Mouse (Mus musculus) embryonic facial prominence, embryonic 14.5 days (tissue): ENCODE results near the gene Myo1g. TPM values are rescaled to one million over a fixed set of nuclear protein-coding genes. Genes with fewer than 3 reads are reported as not detected.

Experiments
- ATAC-seq: fragments of 200-750 bp; cut with Nextera tagmentation; 2 replicates; pipeline ENCODE4 v1.8.0; 2017; ENCODE audit warnings: low read depth, moderate number of reproducible peaks, moderate TSS enrichment
- DNase-seq: peaks from one replicate; pipeline ENCODE4 v3.0.0-alpha.2; 2015; ENCODE audit warnings: low spot score
- H3K27ac ChIP-seq: fragments of 300-500 bp; sonication (generic); replicated peaks from 2 replicates; pipeline ENCODE4 v1.5.1; 2014; ENCODE audit warnings: low read depth, mild to moderate bottlenecking, low read length, moderate library complexity
- H3K27me3 ChIP-seq: fragments of 300-500 bp; sonication (generic); replicated peaks from 2 replicates; pipeline ENCODE4 v1.6.1; 2014; ENCODE audit warnings: low read length; ENCODE audit not compliant: control insufficient read depth, insufficient read depth
- H3K36me3 ChIP-seq: fragments of 300-500 bp; sonication (generic); 2 replicates; pipeline ENCODE4 v1.6.1; 2014; ENCODE audit warnings: low read length, mixed read lengths; ENCODE audit not compliant: control insufficient read depth, insufficient read depth
- H3K4me1 ChIP-seq: fragments of 300-500 bp; sonication (generic); 2 replicates; pipeline ENCODE4 v1.6.1; 2014; ENCODE audit warnings: antibody characterized with exemption, low read length; ENCODE audit not compliant: control insufficient read depth, insufficient read depth
- H3K4me2 ChIP-seq: fragments of 300-500 bp; sonication (generic); 2 replicates; pipeline ENCODE4 v1.6.1; 2014; ENCODE audit warnings: low read depth, mild to moderate bottlenecking, low read length, moderate library complexity, mixed read lengths
- H3K4me3 ChIP-seq: fragments of 300-500 bp; sonication (generic); 2 replicates; pipeline ENCODE4 v1.5.1; 2014; ENCODE audit warnings: low read depth, mild to moderate bottlenecking, low read length
- H3K9ac ChIP-seq: fragments of 300-500 bp; sonication (generic); 2 replicates; pipeline ENCODE4 v1.6.1; 2014; ENCODE audit warnings: low read depth, mild to moderate bottlenecking, low read length, moderate library complexity, mixed read lengths
- H3K9me3 ChIP-seq: fragments of 300-500 bp; sonication (generic); 2 replicates; pipeline ENCODE4 v1.6.1; 2016; ENCODE audit warnings: low read length; ENCODE audit not compliant: control insufficient read depth
- WGBS: fragments of 180-500 bp; shearing (Covaris S2); extraction: QIAGEN DNeasy Blood & Tissue Kit; methylation state at CpG from one replicate; pipeline ENCODE4 v1.1.7; 2014; 5-methylcytosine and 5-hydroxymethylcytosine counted together
- polyA plus RNA-seq: library from polyadenylated mRNA; unstranded; fragments of >200 nt; fragmentation: Nextera tagmentation; extraction: Ambion mirVana; gene quantifications from 2 replicates; pipeline ENCODE4 v1.2.1, GENCODE M21; 2014

Myo1g gene
- polyA plus RNA-seq, 1 experiment from 2014 or later, result 2.4 TPM

- Histone ChIP-seq H3K4me1 (peaks cover 3% of the 10 kb centered on the region; the same call in 1 of the 2 replicates), H3K27ac (no peak overlapping the region), H3K9me3 (no peaks in the 10 kb centered on the region), H3K36me3 (no peaks in the 10 kb centered on the region), H3K9ac (no peak overlapping the region), H3K4me3 (no peak overlapping the region), H3K4me2 (no peak overlapping the region), H3K27me3 (no peaks in the 10 kb centered on the region)
- DNase-seq (no peak), ATAC-seq (no peak)
- WGBS, result 77% methylated on average over 2 of the region's 2 CpGs
Measured at GRCm38 (mm10) chr11:6479231-6479630, 41.5 kb downstream of the Myo1g start.

- Histone ChIP-seq H3K4me2 (no peak overlapping the region), H3K9ac (no peak overlapping the region), H3K9me3 (no peaks in the 10 kb centered on the region), H3K27me3 (no peaks in the 10 kb centered on the region), H3K4me1 (peaks cover 17% of the 10 kb centered on the region; the same call in 1 of the 2 replicates), H3K27ac (no peak overlapping the region), H3K4me3 (no peak overlapping the region), H3K36me3 (no peaks in the 10 kb centered on the region)
- ATAC-seq (0 out of 2 replicates have a peak, but pooled peaks have one; percentile 3), DNase-seq (peak; percentile 67)
- 100% methylated on average over 1 of the region's 1 CpGs for WGBS
Measured at GRCm38 (mm10) chr11:6477350-6477749, 43.4 kb downstream of the Myo1g start.

GRCm38 (mm10) chr11:6476876-6477275 lies 43.9 kb downstream of the Myo1g start:
- ATAC-seq (no peak), DNase-seq (no peak)
- peaks cover 21% of the 10 kb centered on the region; the same call in 1 of the 2 replicates for H3K4me1 ChIP-seq
- H3K36me3 ChIP-seq, result no peaks in the 10 kb centered on the region
- H3K4me2 ChIP-seq, result 0 out of 2 replicates have a peak overlapping the region, but pooled peaks have one; percentile 76
- 67% methylated on average over 6 of the region's 6 CpGs for WGBS
- H3K9ac ChIP-seq, result no peak overlapping the region
- H3K27me3 ChIP-seq, result no peaks in the 10 kb centered on the region
- no peak overlapping the region for H3K4me3 ChIP-seq
- peak overlapping the region; percentile 97; the same call in 1 of the 2 replicates for H3K27ac ChIP-seq
- H3K9me3 ChIP-seq, result no peaks in the 10 kb centered on the region

GRCm38 (mm10) chr11:6475867-6476484 lies 44.8 kb downstream of the Myo1g start, which contains the start of gene Purb:
Gene Purb (minus strand): TSS chr11:6475917.
- Histone ChIP-seq H3K4me1 (peaks cover 29% of the 10 kb centered on the region), H3K27me3 (no peaks in the 10 kb centered on the region), H3K4me3 (peak within 1 kb of the TSS; percentile 97), H3K9me3 (no peaks in the 10 kb centered on the region), H3K27ac (peak within 1 kb of the TSS; percentile 97), H3K9ac (peak within 1 kb of the TSS; percentile 93), H3K4me2 (peak within 1 kb of the TSS; percentile 90), H3K36me3 (peaks cover 3% of the 10 kb centered on the region)
- ATAC-seq (peak; percentile 95), DNase-seq (peak; percentile 94)
- WGBS, result 1% methylated on average over 5 of the region's 76 CpGs

GRCm38 (mm10) chr11:6474874-6475731 lies 45.7 kb downstream of the Myo1g start:
- WGBS, result under 1% methylated on average over 50 of the region's 109 CpGs
- ATAC-seq (0 out of 2 replicates have a peak, but pooled peaks have one; percentile 3), DNase-seq (peak; percentile 42)
- H3K27me3 ChIP-seq, result no peaks in the 10 kb centered on the region
- peak overlapping the region; percentile 97 for H3K27ac ChIP-seq
- H3K4me2 ChIP-seq, result peak overlapping the region; percentile 90
- peak overlapping the region; percentile 93 for H3K9ac ChIP-seq
- peaks cover 12% of the 10 kb centered on the region for H3K36me3 ChIP-seq
- peaks cover 38% of the 10 kb centered on the region for H3K4me1 ChIP-seq
- H3K9me3 ChIP-seq, result no peaks in the 10 kb centered on the region
- peak overlapping the region; percentile 97 for H3K4me3 ChIP-seq

- H3K9me3 ChIP-seq, result no peaks in the 10 kb centered on the region
- peak overlapping the region; percentile 97 for H3K27ac ChIP-seq
- ATAC-seq (no peak), DNase-seq (no peak)
- no peaks in the 10 kb centered on the region for H3K27me3 ChIP-seq
- peak overlapping the region; percentile 90 for H3K4me2 ChIP-seq
- peak overlapping the region; percentile 97 for H3K4me3 ChIP-seq
- H3K9ac ChIP-seq, result peak overlapping the region; percentile 93
- H3K4me1 ChIP-seq, result peaks cover 42% of the 10 kb centered on the region
- H3K36me3 ChIP-seq, result peaks cover 12% of the 10 kb centered on the region
- WGBS, result 32% methylated on average over 6 of the region's 6 CpGs
Measured at GRCm38 (mm10) chr11:6474381-6474780, 46.4 kb downstream of the Myo1g start.

- peak; percentile 57 for DNase-seq
- H3K9ac ChIP-seq, result peak overlapping the region; percentile 51
- H3K27me3 ChIP-seq, result no peaks in the 10 kb centered on the region
- no peak for ATAC-seq
- H3K4me2 ChIP-seq, result peak overlapping the region; percentile 90
- peaks cover 19% of the 10 kb centered on the region for H3K36me3 ChIP-seq
- H3K9me3 ChIP-seq, result no peaks in the 10 kb centered on the region
- H3K4me1 ChIP-seq, result peaks cover 45% of the 10 kb centered on the region
- peak overlapping the region; percentile 97 for H3K4me3 ChIP-seq
- peak overlapping the region; percentile 67 for H3K27ac ChIP-seq
Measured at GRCm38 (mm10) chr11:6472076-6472475, 48.7 kb downstream of the Myo1g start.

GRCm38 (mm10) chr11:6471493-6471892 lies 49.3 kb downstream of the Myo1g start:
- peaks cover 45% of the 10 kb centered on the region for H3K4me1 ChIP-seq
- ATAC-seq (no peak), DNase-seq (no peak)
- no peaks in the 10 kb centered on the region for H3K27me3 ChIP-seq
- H3K9me3 ChIP-seq, result no peaks in the 10 kb centered on the region
- WGBS, result 6% methylated on average over 1 of the region's 1 CpGs
- H3K9ac ChIP-seq, result 0 out of 2 replicates have a peak overlapping the region, but pooled peaks have one; percentile 42
- H3K27ac ChIP-seq, result peak overlapping the region; percentile 63; the same call in 1 of the 2 replicates
- peaks cover 25% of the 10 kb centered on the region for H3K36me3 ChIP-seq
- peak overlapping the region; percentile 90 for H3K4me2 ChIP-seq
- peak overlapping the region; percentile 97 for H3K4me3 ChIP-seq
